Mouse (Mus musculus) G1E (cell line): ENCODE measurements at regions not wholly inside any gene's neighbourhood (a gene's known extent, or its start where the extent isn't known, plus 50 kb on each side); places are given as distances from the start of the nearest gene placed in this dataset.

Source experiments
- CTCF ChIP-seq: IDR thresholded peaks from 2 replicates; pipeline ENCODE4 v1.5.1; 2012; ENCODE audit warnings: low read depth, low read length, inconsistent platforms, mixed read lengths
- GATA1 ChIP-seq: IDR thresholded peaks from 2 replicates; pipeline ENCODE4 v1.6.1; 2012; ENCODE audit warnings: borderline replicate concordance, low read length, inconsistent platforms, mixed read lengths
- GATA2 ChIP-seq: IDR thresholded peaks from 2 replicates; pipeline ENCODE4 v1.6.1; 2012; ENCODE audit warnings: low read depth, low read length, inconsistent platforms, borderline replicate concordance
- POLR2AphosphoS5 ChIP-seq: IDR thresholded peaks from 2 replicates; pipeline ENCODE4 v1.6.1; 2012; ENCODE audit warnings: low read depth, low read length, inconsistent platforms; ENCODE audit not compliant: insufficient replicate concordance
- TAL1 ChIP-seq: conservative IDR thresholded peaks from 2 replicates; pipeline ENCODE4 v1.6.1; 2012; ENCODE audit warnings: low read depth, low read length, inconsistent platforms, mixed read lengths

DNA sequence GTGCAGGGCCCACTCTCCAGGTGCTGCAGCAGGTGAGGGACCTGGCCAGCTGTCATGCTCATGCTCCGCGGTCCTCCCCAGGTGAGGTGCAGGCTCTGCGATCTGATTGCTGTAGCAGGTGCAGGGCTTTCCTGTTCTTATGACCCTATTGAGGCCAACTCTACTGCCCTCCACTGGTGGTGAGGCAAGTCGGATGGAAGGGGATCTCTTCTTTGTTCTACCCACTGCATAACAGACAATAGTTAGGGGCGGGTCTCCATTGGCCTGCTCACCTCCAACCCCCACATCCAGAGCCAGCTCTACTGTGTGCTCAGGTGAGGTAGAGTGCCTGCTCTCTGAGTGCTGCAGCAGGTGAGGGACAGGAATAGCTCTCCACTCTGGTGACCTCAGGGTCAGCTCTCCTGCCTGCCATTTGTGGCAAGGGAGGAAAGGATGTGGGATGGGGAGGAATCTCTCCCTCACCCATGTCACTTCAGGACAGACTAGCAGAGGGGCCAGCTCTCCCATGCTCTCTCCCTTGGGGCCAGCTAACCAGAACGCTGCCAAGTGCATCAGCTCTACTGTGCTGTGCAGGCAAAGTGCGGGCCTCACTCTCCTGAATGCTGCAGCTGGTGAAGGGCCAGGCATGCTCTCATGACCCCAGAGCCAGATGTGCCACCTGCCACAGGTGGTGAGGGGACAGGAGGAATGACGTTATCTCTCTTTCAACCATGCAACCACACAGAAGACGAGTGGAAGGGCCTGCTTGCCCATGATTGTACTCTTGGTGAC lies 1075.3 kb downstream of the 4930444P10Rik start:
- TF ChIP-seq CTCF (no peak), TAL1 (no peak), GATA1 (no peak), POLR2AphosphoS5 (no peak), GATA2 (no peak)
